Mouse (Mus musculus) heart, postnatal 0 days (tissue): ENCODE data around the gene Dzank1.

Source experiments
- CTCF ChIP-seq: IDR thresholded peaks from 2 replicates; pipeline ENCODE4 v1.5.1; 2016; ENCODE audit warnings: antibody characterized with exemption, control low read depth, low read depth
- EP300 ChIP-seq: IDR thresholded peaks from 2 replicates; pipeline ENCODE4 v1.6.1; 2016; ENCODE audit warnings: antibody characterized with exemption, low read depth

- TF ChIP-seq CTCF (peak; percentile 43), EP300 (no peak)
Measured at GRCm38 (mm10) chr2:144467203-144467602, 60.0 kb downstream of the Dzank1 start.
